ENCODE assay signal across 8 mouse cellular contexts in the genomic region with DNA sequence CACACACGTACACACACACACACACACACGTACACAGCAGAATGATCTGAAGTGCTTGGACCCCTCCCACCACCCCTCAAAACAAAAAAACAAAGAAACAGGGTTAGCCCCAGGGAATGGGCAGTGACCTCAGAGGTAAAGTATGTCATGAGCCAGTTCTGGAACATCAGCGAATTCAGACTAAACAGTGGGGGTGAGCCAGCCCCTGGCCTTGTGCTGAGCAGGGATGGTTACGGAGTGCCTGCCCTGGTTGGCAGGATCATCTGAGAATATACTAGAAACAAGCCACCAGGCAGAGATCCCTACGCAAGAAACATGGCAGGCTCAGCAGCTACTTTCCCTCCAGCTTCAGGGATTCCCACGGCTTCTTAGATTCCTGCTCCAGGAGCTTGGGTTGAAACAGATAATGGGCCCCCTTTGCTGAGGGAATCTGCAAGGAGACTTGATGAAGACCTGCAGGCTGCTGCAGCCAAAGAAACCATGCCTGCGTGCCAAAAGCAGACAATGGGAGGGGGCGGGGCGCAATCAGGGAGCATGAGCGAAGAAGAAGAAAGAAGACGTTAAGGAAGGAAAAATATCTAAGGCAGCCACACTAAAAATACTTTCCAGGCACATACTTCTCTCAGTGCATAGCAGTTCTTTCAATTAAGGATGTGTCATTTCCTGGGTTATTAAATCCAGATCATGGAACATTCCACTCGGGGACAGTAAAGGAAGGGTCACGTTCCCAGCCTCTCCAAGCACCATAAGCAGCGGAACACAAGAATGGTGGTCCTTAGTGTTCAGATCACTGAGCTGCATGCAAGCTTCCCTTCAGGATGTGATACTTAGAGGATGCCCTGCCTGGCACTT. TPM values are rescaled to one million over a fixed set of nuclear protein-coding genes. Genes with fewer than 3 reads are reported as not detected.
DNase-seq lines count a peak whose midpoint lies in the region.

No protein-coding gene starts in this region.

- intact Hi-C loops in heart, postnatal 14 days (cut with DNase I) = loop anchor here (5.0 kb wide), 1 partner anchor 36 kb away; no protein-coding TSS in a partner anchor

- peak; percentile 32 to 52 for DNase-seq in cerebellum, postnatal 4 days (ENCODE audit: low spot score in 2 of 2)
- DNase-seq in cerebellum, adult 9-11 months = no peak
- DNase-seq in ES-CJ7 (ENCODE audit: low read depth, low spot score) = peak; percentile 44
- peak; percentile 40 for DNase-seq in fibroblast of lung, adult 2 months (ENCODE audit: low read depth)
- peak; percentile 48 to 60 for DNase-seq in heart, postnatal 14 days
- DNase-seq in lung, postnatal 14 days = peak; percentile 35
- peak; percentile 6 for DNase-seq in telencephalon, adult 2 months (ENCODE audit: low read depth, low spot score)
- no peak for DNase-seq in layer of hippocampus, adult 9-10 months (ENCODE audit: low spot score)

RNA-seq across cellular contexts. Expression of gene Pdlim1, which starts 30.6 kb away (rescaled TPM):
- total RNA-seq in heart, postnatal 14 days (2021) = 100 to 1,000 TPM; 143 to 187 TPM

RNA-seq across cellular contexts. Expression of gene Cyp2c70, which starts 53.9 kb away (rescaled TPM):
- total RNA-seq in heart, postnatal 14 days (2021) = under 1 TPM; 0.12 to 0.29 TPM

Comparison
In these comparisons a context has a peak if more than half of its experiments do, and no peak if none do; other contexts are left out.
1. DNase-seq: peak in cerebellum, postnatal 4 days (2 of 2), ES-CJ7 (single experiment), fibroblast of lung, adult 2 months (single experiment), heart, postnatal 14 days (2 of 2), lung, postnatal 14 days (single experiment) and telencephalon, adult 2 months (single experiment); none in cerebellum, adult 9-11 months (single experiment) and layer of hippocampus, adult 9-10 months (single experiment).